Mouse (Mus musculus) adrenal gland, postnatal 14 days (tissue): ENCODE results near the gene Hist1h2bn. TPM values are rescaled to one million over a fixed set of nuclear protein-coding genes. Genes with fewer than 3 reads are reported as not detected.
A peak's percentile ranks its signal among the peaks of the same experiment; 100 is the strongest.
"Not testable (repeated sequence)": the region's sequence is repeated elsewhere in the genome, so short reads cannot be mapped to it uniquely, and the experiment has no call there.

Experiments used
- DNase-seq: peaks from one replicate; pipeline ENCODE4 v3.0.0; 2021; ENCODE audit warnings: mixed read lengths
- long read RNA-seq, 2 experiments: library from polyadenylated mRNA; stranded (forward); transcript quantifications; one replicate each; pipeline ENCODE4 v2.0.0; 2021
- total RNA-seq: library from RNA; stranded (reverse); gene quantifications from 2 replicates; pipeline ENCODE4 v1.2.3, GENCODE M21; 2021

The Hist1h2bn gene
- 127 and 142 TPM in 2 replicates for total RNA-seq
- long read RNA-seq, experiment 1, partial matches to known transcripts = 0 of 1 reads
- long read RNA-seq, experiment 1, other reads (novel, unspliced or antisense) = 0 of 1 reads
- long read RNA-seq, experiment 2 = 0 reads

DNA sequence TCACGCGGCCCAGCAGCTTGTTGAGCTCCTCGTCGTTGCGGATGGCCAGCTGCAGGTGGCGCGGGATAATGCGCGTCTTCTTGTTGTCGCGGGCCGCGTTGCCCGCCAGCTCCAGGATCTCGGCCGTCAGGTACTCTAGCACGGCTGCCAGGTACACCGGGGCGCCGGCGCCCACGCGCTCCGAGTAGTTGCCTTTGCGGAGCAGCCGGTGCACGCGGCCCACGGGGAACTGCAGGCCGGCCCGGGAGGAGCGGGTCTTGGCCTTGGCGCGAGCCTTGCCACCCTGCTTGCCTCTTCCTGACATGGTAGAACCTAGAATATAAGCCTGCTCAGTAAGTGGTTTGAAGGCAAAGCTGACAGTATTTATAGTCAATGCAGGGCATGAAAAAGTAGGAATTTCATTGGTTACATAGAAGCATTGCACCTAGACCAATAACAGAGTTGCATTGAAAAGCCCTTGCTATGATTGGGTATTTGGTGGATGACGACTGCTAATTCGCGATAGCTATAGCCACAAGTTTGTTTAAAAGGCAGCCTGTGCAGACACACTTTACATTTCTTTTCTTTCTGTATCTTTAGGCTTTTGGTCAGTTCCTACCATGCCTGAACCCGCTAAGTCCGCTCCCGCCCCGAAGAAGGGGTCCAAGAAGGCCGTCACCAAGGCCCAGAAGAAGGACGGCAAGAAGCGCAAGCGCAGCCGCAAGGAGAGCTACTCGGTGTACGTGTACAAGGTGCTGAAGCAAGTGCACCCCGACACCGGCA, at the start of gene Hist1h2bn, which contains the start of gene Hist1h2ak:
Gene Hist1h2bn, plus strand, starts transcription at position 600 of the 762 bp plus-strand sequence.
Gene Hist1h2ak, minus strand, starts transcription at position 304 of the 762 bp plus-strand sequence.
- DNase-seq = peak; percentile 68

DNA sequence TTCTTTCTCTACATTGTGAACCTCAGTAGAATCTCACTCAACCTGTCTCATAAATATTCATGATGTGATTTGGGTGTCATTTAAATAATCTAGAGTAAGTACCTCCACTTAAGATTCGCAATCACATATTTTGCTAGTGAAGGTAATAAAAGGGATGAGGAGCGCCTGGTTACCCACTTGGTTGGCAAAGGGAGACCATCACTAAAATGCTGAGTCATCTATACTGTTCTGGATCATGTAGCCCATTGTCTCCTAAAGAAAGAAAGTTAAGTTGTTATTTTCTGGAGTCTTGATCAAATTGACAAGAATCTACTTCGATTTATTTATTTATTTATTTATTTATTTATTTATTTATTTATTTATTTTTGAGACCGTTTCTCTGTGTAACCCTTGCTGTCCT, 47.3 kb upstream of the Hist1h2bn start:
- DNase-seq = no peak

DNA sequence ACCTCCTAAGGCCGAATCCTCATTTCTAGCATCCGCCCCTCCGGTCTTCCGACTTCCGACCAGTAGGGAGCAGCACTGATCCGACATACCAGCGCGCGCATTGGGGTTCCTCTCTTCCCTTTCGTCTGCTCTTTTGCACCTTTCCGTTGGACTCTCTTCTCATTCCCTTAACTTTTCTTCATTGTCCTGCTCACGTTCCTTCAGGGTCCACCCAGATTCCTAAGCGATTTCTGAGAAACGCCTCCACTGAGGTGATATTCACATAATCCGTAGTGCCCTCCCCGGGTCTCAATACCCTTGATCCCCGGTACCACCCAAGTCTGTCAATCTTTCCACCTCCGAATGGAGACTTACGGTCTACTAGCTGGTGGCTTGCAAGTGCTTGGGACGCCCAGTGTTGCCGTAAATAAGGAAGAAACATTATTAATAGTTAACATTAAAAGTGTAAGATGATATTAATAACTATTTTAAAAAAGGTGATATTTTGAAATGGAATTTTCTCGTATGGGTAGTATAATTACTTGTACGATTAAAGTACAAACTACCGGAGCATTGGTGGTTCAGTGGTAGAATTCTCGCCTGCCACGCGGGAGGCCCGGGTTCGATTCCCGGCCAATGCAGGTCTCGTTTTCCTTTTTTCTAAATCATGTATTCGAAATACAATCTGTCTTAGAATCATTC, 43.8 kb upstream of the Hist1h2bn start:
- peak; percentile 93 for DNase-seq

DNA sequence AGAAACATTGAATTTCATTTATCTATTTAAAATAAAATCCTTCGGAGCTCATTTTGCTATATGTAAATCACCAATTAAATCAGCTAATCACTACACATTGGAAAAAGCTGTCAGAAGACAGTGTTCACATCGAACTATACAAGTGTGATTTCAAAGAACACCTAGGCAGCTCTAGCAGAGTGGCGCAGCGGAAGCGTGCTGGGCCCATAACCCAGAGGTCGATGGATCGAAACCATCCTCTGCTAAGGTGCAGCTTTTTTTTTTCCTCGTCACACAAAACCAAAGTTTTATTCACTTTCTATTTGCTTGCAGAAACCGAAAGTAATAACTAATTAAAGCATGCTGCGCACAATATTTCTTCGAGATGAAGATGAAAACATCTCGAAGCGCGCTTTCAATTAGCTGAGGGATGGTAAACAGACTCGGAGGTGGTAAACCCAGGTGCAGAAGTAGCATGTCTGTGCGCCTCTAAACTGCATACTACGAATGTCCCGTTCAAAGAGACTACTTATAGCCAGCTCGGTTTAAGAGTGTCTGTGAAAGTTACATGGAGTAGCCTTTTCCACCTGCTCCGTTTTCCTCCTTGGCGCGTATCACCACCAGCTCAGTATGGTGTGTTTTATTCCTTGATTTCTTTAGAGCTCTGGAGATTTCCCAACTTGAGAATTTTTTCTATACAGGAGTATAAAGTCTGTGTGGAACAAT, 43.0 kb upstream of the Hist1h2bn start:
- DNase-seq = peak; percentile 84

DNA sequence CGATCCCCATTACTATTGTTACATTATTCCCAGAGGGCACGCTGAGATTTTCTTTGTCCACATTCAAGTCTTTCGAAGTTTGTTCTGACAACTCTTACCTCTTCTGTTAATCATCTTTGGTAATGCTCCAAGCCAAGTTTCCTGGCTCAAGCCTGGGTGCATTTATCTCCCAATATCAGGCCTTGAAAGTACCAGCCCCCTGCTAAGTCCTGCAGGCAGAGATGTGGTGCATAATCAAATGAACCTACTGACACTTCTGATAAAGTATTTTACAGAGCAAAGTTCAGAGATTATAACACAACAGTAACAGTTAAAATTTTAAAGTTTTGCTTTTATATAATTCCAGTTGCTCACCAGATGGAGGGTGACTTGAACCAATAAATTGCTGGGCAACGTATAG, 42.2 kb upstream of the Hist1h2bn start:
- no peak for DNase-seq

DNA sequence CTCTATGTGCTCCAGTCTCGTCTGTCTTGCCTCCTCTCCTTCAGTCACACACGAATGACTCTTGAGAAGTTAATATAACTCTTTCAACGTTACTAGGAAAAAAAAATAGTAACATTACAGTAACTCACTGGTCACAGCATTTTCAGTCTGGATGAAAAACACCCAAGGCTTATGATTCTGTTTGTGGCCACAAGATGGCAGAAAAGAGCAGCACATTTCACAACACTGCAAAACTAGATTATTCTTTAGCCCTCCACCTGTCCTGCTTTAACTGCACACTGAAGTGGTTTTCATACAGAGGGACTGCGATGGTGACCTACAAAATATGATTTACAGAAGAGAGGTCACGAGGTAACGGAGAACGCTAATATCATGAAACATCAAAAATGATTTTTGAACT, 39.2 kb upstream of the Hist1h2bn start:
- DNase-seq = peak; percentile 64

DNA sequence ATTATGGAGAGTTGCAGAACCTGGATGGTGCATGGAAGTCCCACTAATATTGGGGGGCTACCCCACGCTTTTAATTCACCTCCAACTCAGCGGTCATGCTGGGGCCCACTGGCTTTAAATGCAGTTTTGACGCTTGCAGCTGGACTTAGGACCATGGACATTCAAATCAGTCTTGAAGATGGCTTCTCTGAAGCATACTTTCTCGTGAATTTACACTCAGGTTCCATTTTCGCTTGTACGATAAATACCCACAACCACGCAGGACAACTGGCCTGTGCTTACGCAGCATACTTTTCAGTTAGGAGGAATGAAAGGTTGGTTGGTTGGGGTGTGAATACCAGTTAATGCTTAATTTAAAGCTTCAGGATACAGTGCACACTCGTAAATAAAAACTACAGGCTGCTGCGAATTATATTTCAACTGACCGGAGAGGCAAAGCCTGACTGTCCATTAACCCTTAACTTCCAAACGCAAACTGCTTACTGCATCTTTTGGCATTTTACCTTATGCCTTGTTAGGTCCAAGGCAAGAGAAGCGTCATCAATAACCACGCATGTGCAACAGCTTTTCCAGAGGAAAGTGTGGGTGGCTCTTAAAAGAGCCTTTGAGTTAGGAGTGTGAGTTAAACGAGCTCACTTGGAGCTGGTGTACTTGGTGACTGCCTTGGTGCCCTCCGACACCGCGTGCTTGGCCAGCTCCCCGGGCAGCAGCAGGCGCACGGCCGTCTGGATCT, 38.6 kb upstream of the Hist1h2bn start:
- peak; percentile 17 for DNase-seq

DNA sequence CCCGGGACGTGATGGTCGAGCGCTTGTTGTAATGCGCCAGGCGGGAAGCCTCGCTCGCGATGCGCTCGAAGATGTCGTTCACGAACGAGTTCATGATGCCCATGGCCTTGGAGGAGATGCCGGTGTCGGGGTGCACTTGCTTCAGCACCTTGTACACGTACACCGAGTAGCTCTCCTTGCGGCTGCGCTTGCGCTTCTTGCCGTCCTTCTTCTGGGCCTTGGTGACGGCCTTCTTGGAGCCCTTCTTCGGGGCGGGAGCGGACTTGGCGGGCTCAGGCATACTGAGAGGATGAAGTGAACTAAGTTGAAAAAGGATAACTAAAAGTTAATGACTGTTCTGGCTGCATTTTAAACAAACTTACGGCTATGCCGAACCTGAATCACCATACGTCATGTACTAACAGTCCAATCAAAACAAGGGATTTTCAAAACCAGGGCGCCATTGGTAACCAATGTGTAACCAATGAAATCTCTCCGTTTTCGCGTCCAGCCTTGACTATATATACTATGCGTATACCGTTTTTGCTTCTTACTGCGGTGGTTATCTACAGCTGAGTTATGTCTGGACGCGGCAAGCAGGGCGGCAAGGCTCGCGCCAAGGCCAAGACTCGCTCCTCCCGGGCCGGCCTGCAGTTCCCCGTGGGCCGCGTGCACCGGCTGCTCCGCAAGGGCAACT, 37.9 kb upstream of the Hist1h2bn start, which contains the start of the genes Hist1h2bl and Hist1h2ai:
Gene Hist1h2bl, minus strand, starts transcription at position 280 of the 676 bp plus-strand sequence.
Gene Hist1h2ai, plus strand, starts transcription at position 559 of the 676 bp plus-strand sequence.
- DNase-seq = peak; percentile 82

DNA sequence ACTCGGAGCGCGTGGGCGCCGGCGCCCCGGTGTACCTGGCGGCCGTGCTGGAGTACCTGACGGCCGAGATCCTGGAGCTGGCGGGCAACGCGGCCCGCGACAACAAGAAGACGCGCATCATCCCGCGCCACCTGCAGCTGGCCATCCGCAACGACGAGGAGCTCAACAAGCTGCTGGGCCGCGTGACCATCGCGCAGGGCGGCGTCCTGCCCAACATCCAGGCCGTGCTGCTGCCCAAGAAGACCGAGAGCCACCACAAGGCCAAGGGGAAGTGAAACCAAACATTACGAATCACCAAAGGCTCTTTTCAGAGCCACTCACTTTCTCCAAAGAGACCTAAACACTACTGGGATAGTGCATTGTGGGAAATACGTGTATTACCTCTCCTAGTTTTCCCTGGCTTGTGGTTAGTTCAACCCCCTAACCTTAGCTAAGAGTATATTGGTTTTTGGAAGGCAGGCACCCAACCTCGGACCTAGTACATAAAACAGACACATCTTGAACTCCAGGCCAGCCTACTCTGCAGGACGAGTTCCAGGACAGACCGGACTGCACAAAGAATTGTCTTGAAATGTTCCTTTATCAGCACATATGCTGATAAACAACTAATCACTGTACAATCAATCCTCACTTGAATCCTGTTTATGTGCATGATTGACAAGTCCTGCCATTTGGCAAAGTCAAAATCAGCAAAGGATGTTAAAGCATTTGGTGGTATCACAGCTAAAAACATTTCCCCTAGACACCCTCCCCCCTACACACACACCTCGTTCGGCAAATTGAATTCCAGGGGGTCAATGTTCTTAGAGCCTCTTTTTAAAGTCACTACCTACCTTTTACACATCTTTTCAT, 37.2 kb upstream of the Hist1h2bn start:
- DNase-seq = peak; percentile 16

DNA sequence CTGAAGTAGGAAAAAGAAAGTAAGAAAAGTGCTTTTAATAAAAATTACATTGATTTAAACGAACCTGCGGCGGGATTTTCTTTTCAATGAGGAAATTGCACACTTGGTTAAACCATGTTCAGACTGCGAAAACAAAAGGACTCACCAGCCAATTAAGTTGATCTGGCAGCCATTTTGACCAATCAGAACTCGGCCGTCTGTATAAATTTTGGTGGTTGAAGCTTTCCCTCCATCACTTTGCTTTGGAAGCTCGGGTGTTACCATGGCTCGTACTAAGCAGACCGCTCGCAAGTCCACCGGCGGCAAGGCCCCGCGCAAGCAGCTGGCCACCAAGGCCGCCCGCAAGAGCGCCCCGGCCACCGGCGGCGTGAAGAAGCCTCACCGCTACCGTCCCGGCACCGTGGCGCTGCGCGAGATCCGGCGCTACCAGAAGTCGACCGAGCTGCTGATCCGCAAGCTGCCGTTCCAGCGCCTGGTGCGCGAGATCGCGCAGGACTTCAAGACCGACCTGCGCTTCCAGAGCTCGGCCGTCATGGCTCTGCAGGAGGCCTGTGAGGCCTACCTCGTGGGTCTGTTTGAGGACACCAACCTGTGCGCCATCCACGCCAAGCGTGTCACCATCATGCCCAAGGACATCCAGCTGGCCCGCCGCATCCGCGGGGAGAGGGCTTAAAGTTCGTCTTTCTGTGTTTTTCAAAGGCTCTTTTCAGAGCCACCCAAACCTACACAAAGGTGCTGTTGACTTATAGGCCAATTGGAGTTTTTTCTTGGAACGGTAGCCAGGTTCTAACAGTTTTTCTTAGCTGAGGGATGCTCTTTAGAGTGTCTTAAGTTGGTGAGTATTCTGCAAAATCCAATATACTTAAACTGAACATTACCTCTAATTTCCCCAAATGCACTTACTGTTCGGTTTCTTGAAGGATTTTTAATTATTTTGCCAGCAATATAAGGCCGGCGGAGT, 36.2 kb upstream of the Hist1h2bn start, which contains the start of gene Hist1h3h:
Gene Hist1h3h, plus strand, starts transcription at position 263 of the 961 bp plus-strand sequence.
- peak; percentile 86 for DNase-seq

DNA sequence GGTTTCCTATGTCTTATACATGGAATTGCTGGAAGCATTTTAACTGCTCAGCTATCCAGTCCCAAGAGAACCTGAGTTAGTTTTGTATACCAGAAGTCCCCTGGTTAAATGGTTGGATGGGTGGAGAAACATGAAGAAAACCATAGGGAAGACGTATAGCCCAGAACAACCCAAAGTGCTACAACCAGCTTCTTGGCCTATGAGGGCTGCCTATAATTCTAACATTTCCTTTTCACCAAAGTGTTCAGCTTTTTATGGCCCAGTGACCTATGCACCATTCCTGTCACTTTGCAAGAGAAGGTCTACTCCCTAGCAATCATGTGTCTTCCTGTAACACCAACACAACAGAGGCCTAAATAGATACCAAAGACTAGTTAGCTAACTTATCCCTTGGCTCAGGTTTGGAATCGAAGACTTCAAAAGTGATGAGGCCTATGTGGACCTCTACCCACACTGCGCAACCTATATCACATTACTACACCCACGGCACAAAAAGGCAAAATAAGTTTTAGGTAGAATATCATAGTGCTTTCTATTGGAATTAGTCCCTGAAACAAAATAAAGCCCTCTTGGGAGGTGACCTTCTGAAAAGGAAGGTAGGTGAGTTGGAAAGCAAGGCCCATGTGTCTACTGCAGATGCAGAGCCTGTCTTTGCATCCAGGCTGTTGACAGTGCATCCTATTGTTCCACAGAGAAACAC, 35.4 kb upstream of the Hist1h2bn start:
- DNase-seq = no peak

DNA sequence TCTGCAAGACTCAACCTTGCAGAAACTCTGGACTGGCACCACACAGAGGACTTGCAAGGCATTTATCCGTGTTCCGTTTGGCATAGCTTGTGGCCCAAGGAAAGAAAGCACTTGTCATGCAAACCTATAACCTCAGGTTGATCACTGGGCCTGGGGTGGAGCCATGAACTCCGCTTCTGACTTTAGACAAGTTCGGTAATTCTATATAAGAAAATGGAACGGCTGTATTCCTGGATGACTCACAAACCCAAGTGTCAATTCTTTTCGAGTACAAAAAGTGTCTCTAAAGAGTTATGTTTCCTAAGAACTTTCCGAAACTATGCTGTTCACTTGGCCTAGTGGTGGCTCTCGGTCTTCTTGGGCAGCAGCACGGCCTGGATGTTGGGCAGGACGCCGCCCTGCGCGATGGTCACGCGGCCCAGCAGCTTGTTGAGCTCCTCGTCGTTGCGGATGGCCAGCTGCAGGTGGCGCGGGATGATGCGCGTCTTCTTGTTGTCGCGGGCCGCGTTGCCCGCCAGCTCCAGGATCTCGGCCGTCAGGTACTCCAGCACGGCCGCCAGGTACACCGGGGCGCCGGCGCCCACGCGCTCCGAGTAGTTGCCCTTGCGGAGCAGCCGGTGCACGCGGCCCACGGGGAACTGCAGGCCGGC, 32.7 kb upstream of the Hist1h2bn start:
- not testable (repeated sequence) for DNase-seq

DNA sequence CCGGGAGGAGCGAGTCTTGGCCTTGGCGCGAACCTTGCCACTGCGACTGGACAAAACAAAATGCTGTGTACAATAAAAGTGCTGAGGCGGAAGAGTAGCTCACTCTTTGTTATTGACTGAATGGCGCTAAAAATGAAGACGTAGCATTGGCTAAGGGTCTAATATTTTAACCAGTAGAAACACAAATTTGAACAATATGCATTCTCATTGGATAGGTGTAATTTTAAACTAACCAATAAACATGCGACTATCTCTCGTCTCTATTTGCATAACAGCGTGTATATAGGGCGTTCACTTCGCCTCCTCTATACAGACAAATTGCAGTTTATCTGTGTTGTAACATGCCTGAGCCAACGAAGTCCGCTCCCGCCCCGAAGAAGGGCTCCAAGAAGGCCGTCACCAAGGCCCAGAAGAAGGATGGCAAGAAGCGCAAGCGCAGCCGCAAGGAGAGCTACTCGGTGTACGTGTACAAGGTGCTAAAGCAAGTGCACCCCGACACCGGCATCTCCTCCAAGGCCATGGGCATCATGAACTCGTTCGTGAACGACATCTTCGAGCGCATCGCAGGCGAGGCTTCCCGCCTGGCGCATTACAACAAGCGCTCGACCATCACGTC, 32.1 kb upstream of the Hist1h2bn start, which contains the start of gene Hist1h2bm:
Gene Hist1h2bm, plus strand, starts transcription at position 288 of the 616 bp plus-strand sequence.
- peak; percentile 58 for DNase-seq

DNA sequence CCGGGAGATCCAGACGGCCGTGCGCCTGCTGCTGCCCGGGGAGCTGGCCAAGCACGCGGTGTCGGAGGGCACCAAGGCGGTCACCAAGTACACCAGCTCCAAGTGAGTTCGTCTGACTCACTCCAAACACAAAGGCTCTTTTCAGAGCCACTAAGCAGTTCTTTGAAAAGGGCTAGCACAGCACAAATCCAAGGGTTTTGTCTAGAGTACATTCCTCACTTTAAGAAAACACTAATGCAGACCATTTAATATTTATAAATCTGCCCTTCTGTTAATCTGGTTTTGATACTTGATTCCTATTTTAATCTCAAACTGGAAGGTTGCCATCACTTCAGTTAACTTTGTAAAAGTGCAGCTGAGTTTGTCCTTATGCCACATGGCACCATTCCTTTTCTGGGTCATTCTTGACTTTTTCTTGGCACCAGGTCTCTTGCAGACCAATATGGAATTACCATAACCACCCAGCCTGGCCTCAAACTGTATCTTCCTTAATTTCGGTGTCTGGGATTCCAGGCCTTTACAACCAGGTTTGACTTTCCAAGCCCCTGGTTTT, 31.5 kb upstream of the Hist1h2bn start:
- no peak for DNase-seq

DNA sequence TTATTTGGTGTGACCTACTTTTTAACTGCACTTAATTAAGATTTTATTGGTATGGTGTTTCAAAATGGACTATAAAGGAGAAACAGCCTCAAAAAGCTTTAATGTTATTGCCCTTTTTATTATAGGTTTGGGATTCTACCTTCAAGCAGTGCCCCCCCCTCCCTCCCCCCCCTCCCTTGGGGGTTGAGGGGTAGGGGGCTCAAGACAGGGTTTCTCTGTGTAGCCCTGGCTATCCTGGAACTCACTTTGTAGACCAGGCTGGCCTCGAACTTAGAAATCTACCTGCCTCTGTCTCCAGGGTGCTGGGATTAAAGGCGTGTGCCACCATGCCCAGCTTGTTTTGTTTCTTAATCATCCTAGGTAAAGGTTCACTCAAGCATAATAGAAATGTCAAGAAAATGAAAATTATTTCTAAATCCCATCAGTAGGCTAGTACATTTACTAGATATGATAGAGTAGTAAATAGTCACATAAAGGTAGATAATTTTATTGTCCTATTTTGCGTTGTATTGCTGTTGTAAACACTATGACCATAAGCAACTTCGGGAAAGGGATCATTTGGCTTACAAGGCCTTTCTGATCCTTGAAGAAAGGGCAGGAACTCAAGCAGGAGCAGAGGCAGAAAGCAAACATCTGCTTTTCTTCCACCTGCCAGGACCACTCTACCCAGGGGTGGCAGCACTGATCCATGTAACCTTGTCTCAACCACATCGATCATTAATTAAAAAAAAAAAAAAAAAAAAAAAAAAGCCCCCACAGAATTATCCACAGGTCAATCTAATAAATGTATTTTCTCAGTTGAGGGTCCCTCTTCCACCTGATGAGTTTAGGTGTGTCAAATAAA, 30.7 kb upstream of the Hist1h2bn start:
- DNase-seq = no peak
